Mouse (Mus musculus) hindbrain, postnatal 0 days (tissue): ENCODE data around the gene Slc50a1. TPM values are rescaled to one million over a fixed set of nuclear protein-coding genes. Genes with fewer than 3 reads are reported as not detected.
A peak's percentile ranks its signal among the peaks of the same experiment; 100 is the strongest.

Source experiments
- ATAC-seq: fragments of 200-750 bp; cut with Nextera tagmentation; 2 replicates; pipeline ENCODE4 v1.8.0; 2017; ENCODE audit warnings: mild to moderate bottlenecking, moderate TSS enrichment, moderate library complexity
- DNase-seq: peaks from one replicate; pipeline ENCODE4 v3.0.0-alpha.2; 2015; ENCODE audit warnings: low spot score
- H3K27ac ChIP-seq: fragments of 300-500 bp; sonication (generic); 2 replicates; pipeline ENCODE4 v1.5.1; 2014; ENCODE audit warnings: mild to moderate bottlenecking
- H3K27me3 ChIP-seq: fragments of 300-500 bp; sonication (generic); 2 replicates; pipeline ENCODE4 v1.6.1; 2014; ENCODE audit warnings: low read length, mixed read lengths; ENCODE audit not compliant: insufficient read depth
- H3K36me3 ChIP-seq: fragments of 300-500 bp; sonication (generic); 2 replicates; pipeline ENCODE4 v1.6.1; 2014; ENCODE audit warnings: low read length, mixed read lengths; ENCODE audit not compliant: insufficient read depth
- H3K4me1 ChIP-seq: fragments of 300-500 bp; sonication (generic); 2 replicates; pipeline ENCODE4 v1.6.1; 2014; ENCODE audit warnings: antibody characterized with exemption, low read length, mixed read lengths; ENCODE audit not compliant: insufficient read depth
- H3K4me2 ChIP-seq: fragments of 300-500 bp; sonication (generic); 2 replicates; pipeline ENCODE4 v1.6.1; 2014; ENCODE audit warnings: low read depth, mild to moderate bottlenecking, low read length, moderate library complexity, mixed read lengths
- H3K4me3 ChIP-seq: fragments of 300-500 bp; sonication (generic); 2 replicates; pipeline ENCODE4 v1.5.1; 2014; ENCODE audit warnings: low read length
- H3K9ac ChIP-seq: fragments of 300-500 bp; sonication (generic); replicated peaks from 2 replicates; pipeline ENCODE4 v1.6.1; 2014; ENCODE audit warnings: mild to moderate bottlenecking, low read length, moderate library complexity, mixed read lengths
- H3K9me3 ChIP-seq: fragments of 300-500 bp; sonication (generic); 2 replicates; pipeline ENCODE4 v1.6.1; 2016; ENCODE audit warnings: low read length, mixed read lengths
- CTCF ChIP-seq: IDR thresholded peaks from 2 replicates; pipeline ENCODE4 v1.5.1; 2016; ENCODE audit warnings: antibody characterized with exemption, control low read depth, low read depth
- WGBS: fragments of 180-500 bp; shearing (Covaris S2); extraction: QIAGEN DNeasy Blood & Tissue Kit; methylation state at CpG from one replicate; pipeline ENCODE4 v1.1.7; 2014; 5-methylcytosine and 5-hydroxymethylcytosine counted together
- polyA plus RNA-seq: library from polyadenylated mRNA; unstranded; fragments of >200 nt; fragmentation: Nextera tagmentation; extraction: Ambion mirVana; gene quantifications from 2 replicates; pipeline ENCODE4 v1.2.1, GENCODE M21; 2015
- total RNA-seq: library from RNA; depleted of rRNA; stranded (reverse); fragments of >200 nt; gene quantifications from 2 replicates; pipeline ENCODE4 v1.2.3, GENCODE M21; 2014

Slc50a1 gene
- total and polyA plus RNA-seq, 2 experiments from 2014 or later: 30.1 to 47.2 TPM

- no peaks in the 10 kb centered on the region for H3K36me3 ChIP-seq
- H3K4me3 ChIP-seq: peak overlapping the region; percentile 58; the same call in 1 of the 2 replicates
- WGBS: 41% methylated on average over 6 of the region's 6 CpGs
- peak overlapping the region; percentile 59; the same call in 1 of the 2 replicates for H3K9ac ChIP-seq
- DNase-seq: peak; percentile 18
- H3K27ac ChIP-seq: peak overlapping the region; percentile 86
- no peaks in the 10 kb centered on the region for H3K9me3 ChIP-seq
- no peak for TF ChIP-seq CTCF
- peak overlapping the region; percentile 68 for H3K4me2 ChIP-seq
- H3K4me1 ChIP-seq: peaks cover 18% of the 10 kb centered on the region
- ATAC-seq: no peak
- no peaks in the 10 kb centered on the region for H3K27me3 ChIP-seq
Observed at GRCm38 (mm10) chr3:89270891-89271290, 521 bp upstream of the Slc50a1 start.

GRCm38 (mm10) chr3:89268916-89269315, 1.5 kb downstream of the Slc50a1 start:
- peak overlapping the region; percentile 68; the same call in 1 of the 2 replicates for H3K4me2 ChIP-seq
- 57% methylated on average over 8 of the region's 8 CpGs for WGBS
- ATAC-seq (no peak), DNase-seq (no peak)
- no peaks in the 10 kb centered on the region for H3K9me3 ChIP-seq
- no peak overlapping the region for H3K9ac ChIP-seq
- no peak overlapping the region for H3K4me3 ChIP-seq
- H3K27me3 ChIP-seq: no peaks in the 10 kb centered on the region
- H3K27ac ChIP-seq: no peak overlapping the region
- peaks cover 18% of the 10 kb centered on the region for H3K4me1 ChIP-seq
- no peaks in the 10 kb centered on the region for H3K36me3 ChIP-seq
- no peak for TF ChIP-seq CTCF

- Histone ChIP-seq H3K4me1 (peaks cover 18% of the 10 kb centered on the region), H3K9me3 (no peaks in the 10 kb centered on the region), H3K27ac (peak overlapping the region; percentile 81; the same call in 1 of the 2 replicates), H3K36me3 (no peaks in the 10 kb centered on the region), H3K9ac (peak overlapping the region; percentile 84), H3K27me3 (no peaks in the 10 kb centered on the region), H3K4me2 (peak overlapping the region; percentile 99), H3K4me3 (peak overlapping the region; percentile 68)
- ATAC-seq (peak; percentile 89), DNase-seq (peak; percentile 92)
- no peak for TF ChIP-seq CTCF
- WGBS: 0% methylated on average over 20 of the region's 20 CpGs
Observed at GRCm38 (mm10) chr3:89266439-89266893, 3.9 kb downstream of the Slc50a1 start.

- no peak for DNase-seq
- H3K9ac ChIP-seq: no peak overlapping the region
- H3K27ac ChIP-seq: no peak overlapping the region
- ATAC-seq: no peak
- no peak for TF ChIP-seq CTCF
- H3K27me3 ChIP-seq: no peaks in the 10 kb centered on the region
- H3K4me1 ChIP-seq: peaks cover 4% of the 10 kb centered on the region; the same call in 1 of the 2 replicates
- H3K4me3 ChIP-seq: no peak overlapping the region
- 77% methylated on average over 10 of the region's 10 CpGs for WGBS
- no peaks in the 10 kb centered on the region for H3K36me3 ChIP-seq
- H3K4me2 ChIP-seq: no peak overlapping the region
- no peaks in the 10 kb centered on the region for H3K9me3 ChIP-seq
Observed at GRCm38 (mm10) chr3:89262417-89262816, 8.0 kb downstream of the Slc50a1 start.

- no peak for TF ChIP-seq CTCF
Observed at GRCm38 (mm10) chr3:89260211-89260610, 10.2 kb downstream of the Slc50a1 start.

GRCm38 (mm10) chr3:89259076-89259475, 11.3 kb downstream of the Slc50a1 start, which contains the start of gene Dpm3:
Gene Dpm3 (plus strand): TSS chr3:89259358.
- WGBS: 49% methylated on average over 7 of the region's 7 CpGs
- H3K9me3 ChIP-seq: no peaks in the 10 kb centered on the region
- no peaks in the 10 kb centered on the region for H3K36me3 ChIP-seq
- no peak within 1 kb of the TSS for H3K4me3 ChIP-seq
- no peak for TF ChIP-seq CTCF
- H3K27me3 ChIP-seq: no peaks in the 10 kb centered on the region
- ATAC-seq (no peak), DNase-seq (no peak)
- no peak within 1 kb of the TSS for H3K27ac ChIP-seq
- no peak within 1 kb of the TSS for H3K4me2 ChIP-seq
- H3K9ac ChIP-seq: no peak within 1 kb of the TSS
- H3K4me1 ChIP-seq: no peaks in the 10 kb centered on the region

More at GRCm38 (mm10) chr3:89260211-89260610, 10.2 kb downstream of the Slc50a1 start:
- Histone ChIP-seq H3K36me3 (no peaks in the 10 kb centered on the region), H3K27me3 (no peaks in the 10 kb centered on the region), H3K27ac (no peak overlapping the region), H3K4me1 (no peaks in the 10 kb centered on the region), H3K9me3 (no peaks in the 10 kb centered on the region), H3K9ac (no peak overlapping the region), H3K4me2 (no peak overlapping the region), H3K4me3 (no peak overlapping the region)
- WGBS: 69% methylated on average over 3 of the region's 3 CpGs
- no peak for ATAC-seq
- no peak for DNase-seq

GRCm38 (mm10) chr3:89256177-89256576, 14.2 kb downstream of the Slc50a1 start:
- no peak overlapping the region for H3K27ac ChIP-seq
- DNase-seq (no peak), ATAC-seq (no peak)
- H3K36me3 ChIP-seq: no peaks in the 10 kb centered on the region
- no peak overlapping the region for H3K4me3 ChIP-seq
- no peak overlapping the region for H3K4me2 ChIP-seq
- H3K4me1 ChIP-seq: 0 out of 2 replicates have a peak, but pooled peaks cover 3% of the 10 kb centered on the region
- WGBS: 76% methylated on average over 5 of the region's 5 CpGs
- TF ChIP-seq CTCF: no peak
- no peaks in the 10 kb centered on the region for H3K27me3 ChIP-seq
- H3K9ac ChIP-seq: no peak overlapping the region
- H3K9me3 ChIP-seq: no peaks in the 10 kb centered on the region
